Mouse (Mus musculus) spleen, adult 12 weeks (tissue): ENCODE measurements around the gene Tmtc2.

ENCODE experiments used
- DNase-seq: peaks from one replicate; pipeline ENCODE4 v3.0.0; 2022; ENCODE audit warnings: low spot score

The Tmtc2 gene

DNA sequence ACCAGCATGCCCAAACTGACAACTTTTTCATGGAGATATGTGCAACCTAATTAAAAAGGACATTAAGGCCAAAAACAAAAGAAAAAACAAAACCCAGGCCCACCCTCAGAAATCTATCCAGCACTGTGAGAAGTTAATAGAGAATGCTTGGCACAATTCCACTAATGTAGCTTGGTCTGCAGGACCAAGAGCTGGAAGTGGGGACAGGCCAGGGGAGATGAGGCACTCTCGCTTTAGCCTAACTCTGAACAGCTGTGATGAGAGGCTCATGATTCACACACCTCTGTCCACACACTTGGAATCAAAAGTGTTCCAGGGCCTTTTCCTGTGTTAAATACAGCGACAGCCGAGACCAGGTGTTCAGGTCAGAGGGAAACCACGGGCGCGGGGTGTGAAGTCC, 79.0 kb downstream of the Tmtc2 start:
- DNase-seq, result no peak

GRCm38 (mm10) chr10:105492485-105492884, 81.8 kb downstream of the Tmtc2 start:
- DNase-seq, result no peak

- DNase-seq, result no peak
Observed at GRCm38 (mm10) chr10:105490748-105491147, 83.5 kb downstream of the Tmtc2 start.

- DNase-seq, result no peak
Observed at GRCm38 (mm10) chr10:105489970-105490735, 84.1 kb downstream of the Tmtc2 start.

GRCm38 (mm10) chr10:105486977-105487376, 87.3 kb downstream of the Tmtc2 start:
- DNase-seq, result no peak

DNA sequence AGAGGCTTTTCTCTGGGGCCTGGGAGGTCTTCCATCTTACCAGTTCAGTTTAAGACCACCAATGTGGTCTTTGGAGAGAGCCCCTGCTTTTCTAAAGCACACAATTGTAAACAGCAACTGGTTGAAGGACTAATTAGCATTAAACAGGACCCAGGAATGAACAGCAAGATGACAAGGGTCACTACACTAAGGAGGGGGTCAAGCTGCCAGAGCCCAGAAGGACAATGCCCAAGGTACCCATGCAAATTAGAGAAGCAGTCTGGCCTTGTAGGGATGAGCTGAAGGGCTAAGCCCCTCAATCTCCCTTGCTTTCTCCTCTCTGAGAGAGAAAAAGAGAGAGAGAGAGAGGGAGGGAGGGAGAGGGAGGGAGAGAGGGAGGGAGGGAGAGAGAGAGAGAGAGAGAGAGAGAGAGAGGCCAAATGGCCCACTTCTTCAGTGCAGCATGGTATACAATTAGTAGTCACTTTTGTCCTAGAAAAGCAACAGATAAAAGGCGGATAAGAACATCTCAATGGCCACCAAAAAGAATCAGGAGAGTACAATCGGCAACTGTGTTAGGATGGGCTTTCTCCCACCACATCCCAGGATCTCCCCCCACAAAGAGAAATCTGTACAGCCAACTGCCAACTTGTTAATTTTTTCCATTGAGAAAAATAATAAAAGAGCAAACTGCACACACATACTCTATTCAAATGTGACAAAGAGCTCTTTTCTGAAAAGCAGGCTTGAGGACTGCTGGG, 89.7 kb downstream of the Tmtc2 start:
- no peak for DNase-seq

- DNase-seq, result no peak
Observed at GRCm38 (mm10) chr10:105479771-105480170, 94.5 kb downstream of the Tmtc2 start.

- no peak for DNase-seq
Observed at GRCm38 (mm10) chr10:105477623-105478238, 96.5 kb downstream of the Tmtc2 start.

DNA sequence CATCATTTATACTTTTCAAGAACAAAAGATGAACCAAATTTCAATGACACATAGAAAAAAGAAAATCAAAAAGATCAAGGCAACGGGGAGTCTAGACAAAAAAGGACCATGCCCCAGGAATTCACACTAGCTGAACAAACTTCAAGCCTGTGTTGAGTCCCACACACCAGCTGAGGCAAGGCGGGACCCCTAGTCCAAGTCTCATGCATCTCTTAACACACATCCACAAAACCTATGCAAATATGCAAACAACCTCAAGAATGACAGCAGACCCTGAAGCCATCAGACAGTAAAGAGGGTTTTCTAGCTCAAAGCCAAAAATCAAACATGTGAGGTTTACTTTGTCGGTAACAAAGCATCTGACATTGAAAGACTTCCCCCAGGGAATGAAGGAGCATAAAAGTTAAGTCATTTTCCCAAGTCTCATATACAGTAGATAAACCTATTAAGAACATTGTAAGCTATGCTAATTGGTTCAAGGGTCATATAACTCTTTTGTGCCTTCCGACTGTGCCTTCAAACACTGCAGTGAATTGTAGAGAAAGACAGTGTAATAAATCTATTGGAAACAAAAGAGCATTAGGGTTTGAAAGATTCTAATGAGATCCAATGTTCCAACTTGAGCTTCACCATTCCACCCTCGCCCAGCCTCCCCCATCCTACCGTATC, 100.0 kb downstream of the Tmtc2 start:
- DNase-seq, result no peak

DNA sequence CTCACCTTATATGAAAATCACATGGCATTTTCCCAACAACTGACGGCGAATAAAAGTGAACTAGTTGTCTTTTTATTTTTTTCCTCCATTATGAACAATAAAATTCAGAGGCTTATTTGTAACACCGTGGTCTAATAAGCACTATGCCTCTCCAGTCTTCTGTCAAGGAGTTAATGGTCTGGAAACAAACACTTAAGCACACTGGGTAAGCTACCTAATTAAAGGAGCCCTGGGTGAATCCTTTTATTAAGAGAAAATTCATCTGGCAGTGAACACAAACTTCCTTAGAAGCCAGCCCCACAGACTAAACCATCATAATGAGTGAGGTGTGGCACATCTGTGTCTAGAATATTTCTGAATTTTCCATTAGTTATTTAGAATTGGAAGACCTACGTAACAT, 109.9 kb downstream of the Tmtc2 start:
- DNase-seq, result no peak

DNA sequence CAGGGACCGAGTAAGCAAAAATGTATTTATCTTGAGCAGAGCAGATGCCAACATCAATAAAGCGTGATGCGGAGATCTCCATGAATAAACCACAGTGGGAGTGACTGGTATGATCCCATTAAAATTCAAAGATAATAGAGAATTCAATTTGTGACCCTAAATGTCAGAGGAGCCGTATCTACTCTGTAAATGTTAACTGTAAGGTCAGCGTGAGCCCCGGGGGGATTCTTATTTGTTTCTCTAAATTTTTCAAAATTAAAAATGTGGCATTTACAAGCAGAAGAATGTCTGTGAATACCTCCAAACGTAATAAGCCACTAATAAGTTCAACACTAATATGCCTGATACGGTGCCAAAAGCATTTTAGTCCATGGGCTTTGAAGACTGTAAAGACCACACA, 120.8 kb downstream of the Tmtc2 start:
- no peak for DNase-seq

- no peak for DNase-seq
Observed at GRCm38 (mm10) chr10:105447191-105447590, 127.1 kb downstream of the Tmtc2 start.

GRCm38 (mm10) chr10:105444309-105444708, 129.9 kb downstream of the Tmtc2 start:
- DNase-seq, result no peak

GRCm38 (mm10) chr10:105434879-105435278, 139.4 kb downstream of the Tmtc2 start:
- DNase-seq, result no peak

GRCm38 (mm10) chr10:105430885-105431284, 143.4 kb downstream of the Tmtc2 start:
- DNase-seq, result no peak

DNA sequence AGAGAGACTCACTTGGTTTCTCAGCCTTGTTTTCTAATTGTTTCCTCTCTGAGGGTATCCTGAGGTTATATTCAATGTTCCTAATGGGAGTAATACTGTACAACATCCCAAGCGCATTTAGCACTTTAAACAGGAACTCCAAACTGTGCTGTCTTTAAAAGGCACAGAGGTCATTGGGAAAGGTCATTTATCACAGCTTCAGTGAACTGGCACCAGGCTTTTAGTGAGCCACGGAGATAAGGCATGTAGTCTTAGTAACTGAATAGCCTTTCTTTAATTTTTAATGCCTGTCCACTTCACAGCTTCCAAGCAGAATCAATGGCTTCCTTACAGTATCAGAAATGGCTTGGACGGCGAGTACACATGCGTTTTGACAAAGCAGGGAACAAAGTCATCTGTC, 144.0 kb downstream of the Tmtc2 start:
- DNase-seq, result no peak

DNA sequence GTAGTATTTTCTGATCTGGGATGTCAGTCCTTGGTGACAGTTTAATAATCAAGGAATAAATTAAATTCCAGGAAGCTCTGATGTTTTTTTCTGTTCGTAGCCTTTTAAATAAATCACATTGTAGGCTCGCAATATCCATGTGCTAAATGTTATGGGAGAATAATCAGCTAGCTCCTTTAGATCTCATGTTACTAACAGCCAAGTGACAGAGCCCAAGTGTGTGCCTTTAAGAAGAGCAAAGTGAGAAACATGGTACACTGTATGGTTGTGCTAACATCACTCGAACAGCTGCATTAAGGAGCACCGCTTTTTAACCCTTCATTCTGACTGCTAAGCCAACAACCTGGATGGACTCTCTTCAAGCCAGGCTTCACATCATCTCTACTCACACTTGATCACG, 146.2 kb downstream of the Tmtc2 start:
- DNase-seq, result no peak

DNA sequence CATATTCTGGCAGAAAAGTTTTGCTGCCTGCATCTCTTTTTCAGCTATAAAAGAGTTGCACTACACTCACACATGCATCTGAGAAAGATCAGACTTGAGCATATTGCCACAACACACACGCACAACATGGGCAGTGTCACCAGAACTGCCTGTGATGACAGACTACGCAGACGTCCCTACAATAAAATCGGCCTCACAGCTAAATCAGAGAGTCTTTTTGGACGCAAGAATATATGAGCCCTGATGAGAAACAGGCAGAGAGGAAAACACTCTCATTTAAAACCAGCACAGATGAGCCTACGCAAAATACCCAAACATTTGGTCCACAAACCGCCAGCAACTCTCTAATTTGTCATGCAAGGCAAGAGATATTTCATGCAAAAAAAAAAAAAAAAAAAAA, 146.6 kb downstream of the Tmtc2 start:
- DNase-seq, result no peak

- DNase-seq, result no peak
Observed at GRCm38 (mm10) chr10:105425052-105425451, 149.2 kb downstream of the Tmtc2 start.

GRCm38 (mm10) chr10:105423187-105423586, 151.1 kb downstream of the Tmtc2 start:
- no peak for DNase-seq

DNA sequence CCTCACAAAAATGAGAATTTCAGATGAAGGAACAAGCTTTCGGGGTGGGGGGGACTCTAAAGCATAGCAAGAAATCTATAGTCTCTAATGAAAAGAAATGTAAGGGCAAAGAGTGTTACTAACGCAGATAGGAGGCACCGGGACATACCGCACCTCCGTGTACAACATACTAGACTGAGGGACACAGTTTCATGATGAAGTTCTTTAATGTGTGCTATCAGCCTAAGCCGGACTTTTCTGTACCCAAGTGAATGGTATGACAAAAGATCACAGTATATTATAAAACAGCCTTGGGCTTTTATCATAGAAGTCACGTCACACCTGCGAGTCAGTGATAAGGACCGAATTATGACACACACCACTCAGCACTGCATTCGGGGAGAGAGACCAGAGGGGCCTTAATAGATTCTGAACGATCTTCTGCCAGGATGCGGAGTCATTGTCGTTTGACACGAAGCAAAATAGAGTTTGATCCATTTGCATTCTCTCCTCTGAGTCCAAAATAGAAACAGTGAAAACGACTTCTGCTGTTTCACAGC, 156.3 kb downstream of the Tmtc2 start:
- DNase-seq, result no peak

GRCm38 (mm10) chr10:105416601-105417000, 157.7 kb downstream of the Tmtc2 start:
- DNase-seq, result no peak
